Mouse (Mus musculus) spleen, postnatal 14 days (tissue): ENCODE results near the gene Tmem9b.

Experiments
- DNase-seq, 2 experiments: peaks; one replicate each; pipeline ENCODE4 v3.0.0; 2021 to 2022; ENCODE audit warnings: low spot score in 2 of 2

The Tmem9b gene

DNA sequence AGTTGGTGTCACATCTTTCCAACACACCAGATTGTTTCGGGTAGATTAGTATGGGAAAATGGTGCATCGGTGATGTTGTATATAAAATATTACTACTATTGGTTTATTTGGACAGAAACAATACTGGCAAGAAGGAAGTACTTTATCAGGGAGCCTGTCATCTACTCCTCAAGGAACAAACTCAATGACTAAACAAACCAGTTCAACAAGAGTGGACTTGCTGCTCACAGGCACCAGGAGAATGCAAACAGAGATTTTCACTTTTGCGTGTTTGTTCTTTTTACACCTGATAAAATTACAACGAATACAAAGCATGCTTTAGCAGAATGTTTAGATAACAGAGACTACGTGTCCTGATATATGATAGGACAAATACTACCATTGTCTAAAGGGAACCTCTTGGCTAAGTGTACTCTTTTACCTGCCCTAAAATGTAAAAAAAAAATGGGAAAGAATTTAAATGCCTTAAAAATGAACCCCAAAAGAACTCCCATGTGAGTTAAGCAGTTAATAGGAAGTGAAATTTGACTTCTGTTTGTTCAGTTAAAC lies 12.8 kb downstream of the Tmem9b start:
- DNase-seq: no peak

DNA sequence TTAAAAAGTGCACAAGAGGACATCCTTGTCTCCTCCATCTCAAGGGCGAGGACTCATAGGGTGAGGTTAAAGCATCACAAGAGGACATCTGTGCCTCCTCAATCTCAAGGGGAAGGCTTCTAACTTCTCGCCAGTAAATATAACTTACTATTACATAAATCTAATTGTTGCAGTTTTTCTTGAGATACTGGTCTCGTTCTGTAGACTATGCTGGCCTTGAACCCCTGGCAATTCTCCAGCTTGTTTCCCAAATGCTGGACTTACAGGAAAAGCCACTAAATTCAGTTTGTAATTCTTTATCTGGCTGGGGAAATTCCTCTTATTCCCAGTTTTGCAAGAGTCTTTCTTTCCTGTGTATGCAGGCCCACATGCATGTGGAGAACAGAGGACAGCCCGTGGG lies 17.9 kb downstream of the Tmem9b start:
- DNase-seq: no peak

DNA sequence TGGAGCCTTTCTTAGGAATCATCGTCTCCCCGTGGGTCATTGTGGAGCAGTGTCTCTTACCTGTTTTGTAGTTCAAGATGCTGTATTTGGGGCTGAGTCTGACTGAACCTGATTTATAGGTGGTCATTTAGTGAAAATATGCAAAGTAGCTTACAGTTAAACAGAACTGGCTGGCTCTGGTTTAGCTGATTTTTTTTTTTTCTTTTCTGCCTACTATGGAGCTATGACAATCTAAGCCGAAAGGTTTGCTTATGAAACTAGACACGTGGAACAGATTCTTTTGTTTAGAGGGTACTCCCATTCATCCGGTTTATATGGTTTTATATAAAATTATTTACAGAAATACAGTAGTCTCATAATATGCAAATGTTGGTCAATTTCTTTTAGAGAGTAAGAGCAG lies 21.0 kb downstream of the Tmem9b start, which contains the start of gene Ascl3:
TSS of gene Ascl3 (minus strand) at position 101 of the 400 bp plus-strand sequence.
- no peak for DNase-seq

DNA sequence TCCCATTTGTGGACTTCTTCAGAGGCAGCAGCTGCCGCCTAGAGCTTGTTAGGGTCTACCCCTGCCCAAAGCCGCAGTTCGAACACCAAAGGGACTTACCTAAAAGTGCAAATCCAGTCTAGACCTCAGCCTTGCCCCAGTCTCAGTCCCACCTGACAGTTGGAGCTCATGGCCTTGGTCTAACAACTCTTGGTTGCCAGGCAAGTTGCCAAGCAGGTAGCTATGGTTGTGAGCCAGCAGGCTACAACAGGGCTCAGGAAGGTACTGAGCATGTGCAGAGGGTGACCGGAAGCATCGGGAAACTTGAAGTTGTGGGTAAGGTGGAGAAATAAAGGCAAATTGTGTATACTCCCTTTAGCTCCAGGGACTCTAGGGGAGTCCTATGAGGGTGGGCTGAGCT lies 29.0 kb downstream of the Tmem9b start, which contains the start of gene BC051019:
TSS of gene BC051019 (minus strand) at position 154 of the 400 bp plus-strand sequence.
- no peak for DNase-seq

DNA sequence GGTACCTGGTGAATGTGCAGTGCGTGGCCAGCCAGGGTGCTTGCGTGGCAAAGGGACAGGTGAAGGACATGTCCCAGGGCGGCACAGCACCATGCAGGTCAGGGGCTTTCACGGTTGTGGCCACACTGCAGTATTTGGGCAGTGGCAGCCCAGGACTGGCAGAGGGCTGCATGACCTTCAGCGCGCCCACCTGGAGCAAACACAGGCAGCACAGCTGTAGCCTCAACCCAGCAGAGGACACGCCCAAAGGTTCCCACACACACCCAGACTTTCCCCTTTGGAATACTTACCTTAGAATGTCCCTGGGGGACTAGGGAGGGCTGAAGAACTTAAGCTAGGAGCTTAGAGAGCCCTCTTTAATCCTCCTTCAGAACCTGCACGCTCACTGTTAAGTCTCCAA lies 29.6 kb downstream of the Tmem9b start:
- DNase-seq: no peak

DNA sequence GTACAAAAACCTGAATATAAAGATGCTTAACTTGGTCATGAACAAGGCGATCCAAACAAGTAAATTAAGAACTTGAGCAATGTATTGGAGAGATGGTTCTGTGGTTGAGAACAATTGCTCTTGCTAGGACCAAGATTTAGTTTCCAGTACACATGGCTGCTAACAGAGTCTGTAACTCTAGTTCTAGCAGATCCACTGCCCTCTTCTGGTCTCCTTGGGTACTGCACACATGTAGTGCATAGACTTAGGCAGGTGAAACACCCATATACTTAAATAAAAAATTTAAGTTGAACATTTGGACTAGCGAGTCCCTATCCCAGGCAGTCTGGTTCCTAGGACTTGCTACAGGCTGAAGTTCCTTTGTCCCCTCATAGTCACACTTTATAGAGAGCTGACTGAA lies 30.1 kb downstream of the Tmem9b start:
- DNase-seq: no peak

DNA sequence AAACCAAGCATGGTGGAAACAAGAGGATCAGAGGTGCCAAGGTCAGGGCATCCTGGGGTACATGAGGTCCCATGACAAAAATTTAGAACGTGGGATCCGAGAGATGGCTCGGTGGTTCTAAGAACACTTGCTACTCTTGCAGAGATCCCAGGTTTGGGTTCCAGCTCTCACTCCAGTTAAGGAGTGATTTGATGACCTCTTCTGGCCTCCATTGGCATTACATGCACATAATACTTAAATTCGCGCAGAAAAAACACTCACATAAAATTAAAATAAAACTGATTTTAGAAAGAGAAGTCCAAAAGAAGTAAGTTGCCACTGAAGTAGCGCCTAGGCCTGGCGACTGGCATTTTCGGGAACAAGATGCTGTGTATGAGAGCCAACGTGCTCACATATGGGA lies 33.4 kb downstream of the Tmem9b start:
- no peak for DNase-seq

DNA sequence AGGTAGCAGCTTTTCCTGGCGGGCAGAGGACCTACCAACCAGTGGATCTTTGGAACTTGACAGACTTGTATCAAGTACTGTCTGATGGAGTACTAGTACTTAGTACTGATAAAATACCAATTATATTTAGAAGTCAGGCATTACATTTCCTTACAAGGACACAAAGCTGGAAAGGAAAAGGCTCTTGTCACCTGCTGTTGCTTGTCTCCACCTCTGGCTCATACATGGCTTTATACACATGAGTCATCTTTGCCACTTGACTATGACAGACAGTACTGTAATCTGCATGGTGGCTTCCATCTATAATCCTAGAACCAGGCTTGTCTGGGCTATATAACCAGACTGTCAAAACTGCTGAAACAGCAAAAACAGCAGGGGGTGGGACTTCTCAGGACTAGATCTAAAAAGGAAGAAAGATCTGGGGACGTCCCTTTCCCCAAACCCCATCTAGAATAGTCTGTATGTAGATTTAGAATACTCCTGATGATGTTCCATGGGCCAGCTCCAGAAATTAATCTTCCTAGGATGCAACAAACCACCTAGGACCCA lies 39.2 kb downstream of the Tmem9b start:
- DNase-seq: no peak

DNA sequence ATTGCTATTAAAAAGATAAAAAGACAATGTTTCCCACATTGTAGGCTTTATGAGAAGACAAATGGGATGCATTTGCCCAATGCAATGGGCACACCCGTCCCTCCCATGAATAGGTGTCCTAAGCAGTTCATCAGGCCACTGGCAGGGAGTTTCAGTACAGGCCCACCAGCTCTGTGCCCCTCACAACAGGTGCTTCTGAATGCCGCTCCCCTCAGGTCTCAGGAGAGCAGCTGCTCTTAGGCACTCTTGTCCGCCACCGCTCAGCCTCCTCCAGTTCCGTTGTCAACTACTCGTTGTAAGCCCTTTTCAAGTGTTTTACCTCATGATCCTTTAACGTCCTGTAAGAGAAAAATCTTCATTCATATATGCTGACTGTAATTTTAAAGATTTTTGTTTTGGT lies 40.5 kb downstream of the Tmem9b start:
- no peak for DNase-seq

DNA sequence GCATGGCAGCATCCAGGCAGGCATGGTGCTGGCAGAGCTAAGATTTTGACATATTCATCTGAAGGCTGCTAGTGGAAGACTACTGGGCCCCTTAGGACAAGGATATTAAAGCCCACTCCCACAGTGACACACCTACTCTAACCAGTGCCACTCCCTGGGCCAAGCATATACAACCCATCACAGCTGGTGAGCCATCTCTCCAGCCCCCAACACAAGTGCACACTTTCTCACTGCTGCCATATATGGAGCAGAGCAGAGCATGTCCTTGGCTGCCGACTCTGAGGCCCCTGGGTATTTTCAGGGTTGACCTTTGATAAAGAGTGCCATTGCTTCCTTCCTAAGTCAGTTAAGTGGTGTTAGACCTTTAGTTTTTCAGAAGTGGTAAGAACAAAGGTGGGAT lies 42.6 kb downstream of the Tmem9b start:
- DNase-seq: no peak

DNA sequence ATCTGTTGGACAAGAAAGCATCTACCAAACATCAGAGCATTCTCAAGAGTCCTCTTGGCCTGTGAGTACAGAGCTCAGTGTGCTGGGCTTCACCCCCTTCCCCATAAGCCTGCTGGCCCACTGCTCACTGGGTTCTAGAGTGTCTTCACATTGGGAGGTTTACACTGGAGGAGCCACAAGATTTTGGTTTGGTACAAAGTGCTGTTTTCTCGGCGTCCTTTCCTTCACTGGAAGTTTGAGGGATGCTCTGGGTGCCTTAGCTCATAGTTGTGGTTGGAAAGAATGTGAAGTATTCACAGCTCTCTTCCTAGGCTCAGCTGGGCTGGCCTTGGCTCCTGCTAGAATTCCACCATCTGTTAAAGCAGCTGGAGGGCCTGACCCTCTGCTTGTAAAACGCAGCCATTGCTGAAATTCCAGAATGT lies 43.7 kb downstream of the Tmem9b start:
- no peak for DNase-seq

DNA sequence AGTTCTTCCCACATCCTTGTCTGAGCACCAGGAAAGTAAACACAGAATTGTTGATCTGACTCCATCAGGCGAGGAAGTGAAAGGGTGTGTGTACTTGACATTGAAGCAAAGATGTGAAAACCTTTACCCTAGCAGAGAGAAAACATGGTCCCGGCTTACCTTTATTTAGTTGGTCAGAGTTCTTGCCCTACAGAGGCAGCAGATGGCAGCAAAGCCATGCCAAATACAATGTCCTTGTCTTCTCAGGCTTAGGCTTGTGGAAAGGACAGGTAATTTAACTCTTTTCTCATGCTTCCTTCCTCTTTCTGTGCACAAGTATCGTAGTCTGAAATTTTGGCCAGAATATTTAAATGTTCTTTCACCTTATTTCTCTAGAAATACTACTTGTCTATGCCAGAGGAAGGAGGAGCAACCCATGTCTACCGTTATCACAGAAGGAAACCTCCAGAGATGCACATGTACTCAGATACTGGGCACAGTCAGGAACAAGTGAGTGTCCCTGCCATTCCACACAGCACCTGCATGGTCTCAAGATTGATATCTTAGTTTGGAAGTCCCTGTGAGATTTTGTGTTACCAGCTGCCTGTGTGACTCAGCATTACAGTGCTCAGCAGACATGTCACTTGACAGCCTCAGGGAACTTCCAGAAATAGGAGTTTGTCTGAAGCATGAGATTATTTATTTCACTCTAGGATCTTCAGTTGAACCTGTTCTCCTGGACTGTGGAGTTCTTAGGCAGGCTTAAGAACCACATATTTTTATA lies 45.5 kb downstream of the Tmem9b start:
- peak in 1 of 2 experiments; percentile 35 for DNase-seq

DNA sequence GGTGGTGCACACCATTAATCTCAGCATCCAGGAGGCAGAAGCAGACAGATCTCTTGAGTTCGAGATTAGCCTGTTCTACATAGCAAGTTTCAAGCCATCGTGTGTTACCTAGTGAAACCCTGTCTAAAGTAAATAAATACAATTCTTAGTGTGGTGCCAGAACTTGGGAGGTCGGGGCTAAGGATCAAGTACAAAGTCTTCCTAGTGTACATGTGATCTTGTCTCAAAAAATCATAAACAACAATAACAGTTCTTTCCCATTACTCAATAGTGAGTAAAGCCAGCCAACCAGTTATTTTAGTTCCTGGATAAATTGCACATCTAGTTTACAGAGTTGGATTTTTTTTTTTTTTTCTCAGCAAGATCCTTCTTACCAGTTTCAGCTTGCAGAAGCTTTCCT lies 48.2 kb downstream of the Tmem9b start:
- no peak for DNase-seq

DNA sequence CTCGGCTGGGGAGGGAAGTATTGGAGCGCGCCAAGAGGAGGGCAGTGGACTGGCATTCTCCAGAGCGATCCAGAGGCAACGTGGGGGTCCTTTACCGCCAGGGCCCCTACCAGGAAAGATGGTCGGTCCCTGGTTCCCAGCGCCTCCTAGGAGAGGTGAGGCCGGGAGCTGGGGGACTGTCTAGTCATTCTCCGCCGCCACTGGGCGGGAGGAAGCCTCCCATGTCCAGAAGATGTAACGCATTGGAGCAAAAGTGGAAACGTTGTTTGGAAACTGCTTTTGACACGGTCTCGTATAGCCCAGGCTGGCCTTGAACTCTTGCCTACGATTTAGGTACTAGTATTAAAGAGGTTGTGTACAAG lies 48.7 kb downstream of the Tmem9b start:
- no peak for DNase-seq

DNA sequence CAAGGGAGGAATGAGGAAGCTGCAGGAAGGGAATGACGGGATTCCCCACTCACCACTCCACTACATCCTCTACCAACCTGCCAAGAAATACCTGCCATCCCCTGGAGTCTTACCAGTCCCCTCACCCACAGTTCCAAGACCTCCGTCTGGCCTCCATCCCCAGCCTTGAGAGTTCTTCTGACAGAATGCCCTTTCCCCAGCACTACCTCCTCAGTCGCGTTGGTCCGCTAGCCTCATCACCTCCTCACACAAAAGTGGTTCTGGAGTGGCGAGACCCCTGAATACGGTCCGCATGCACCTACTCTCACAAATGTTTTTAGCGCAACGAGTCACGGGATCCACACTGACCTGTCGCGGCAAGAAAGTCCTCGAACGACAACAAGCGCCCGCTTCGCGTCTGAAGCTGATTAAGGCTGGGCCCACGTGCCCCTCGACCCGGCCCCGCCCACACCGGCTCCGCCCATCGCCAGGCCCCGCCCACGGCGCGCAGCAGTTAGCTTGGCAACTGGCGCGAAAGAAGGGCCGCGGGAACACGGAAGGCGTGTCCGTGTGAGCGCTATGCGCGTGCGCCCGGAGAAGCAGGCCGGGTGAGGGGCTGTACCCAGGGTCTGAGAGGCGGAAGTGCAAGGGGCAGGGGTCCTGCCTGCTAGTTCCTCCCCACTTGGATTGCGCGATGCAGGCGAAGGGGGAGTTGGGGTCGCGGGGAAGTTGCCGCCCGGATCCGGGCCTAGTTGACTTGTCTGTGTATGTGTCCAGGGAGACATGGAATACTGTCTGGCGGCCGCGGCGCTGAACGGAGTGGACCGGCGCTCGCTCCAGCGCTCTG lies 49.3 kb downstream of the Tmem9b start, which contains the start of the genes St5 and Akip1:
TSS of gene St5 (minus strand) at position 416 of the 826 bp plus-strand sequence.
TSS of gene Akip1 (plus strand) at position 501 of the 826 bp plus-strand sequence.
- DNase-seq: peak; percentile 96 to 98

DNA sequence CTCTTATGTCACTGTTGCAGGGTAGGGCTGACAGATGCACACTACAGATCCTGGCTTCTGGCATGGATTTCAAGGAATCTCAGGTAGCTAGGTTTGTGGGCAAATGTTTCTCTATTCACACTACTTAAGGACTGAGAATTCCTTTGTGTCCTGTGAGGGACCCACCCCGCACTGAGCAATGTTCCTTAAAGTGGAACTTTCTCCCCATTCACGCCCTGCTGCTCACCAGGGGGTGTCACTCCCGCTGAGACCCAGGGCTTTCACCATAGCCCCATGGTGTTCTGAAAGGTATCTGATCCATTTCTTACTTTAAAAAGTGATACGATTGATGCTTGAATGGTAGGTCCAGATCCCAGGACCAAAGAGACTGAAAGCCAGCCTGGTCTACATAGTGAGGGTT lies 50.0 kb downstream of the Tmem9b start:
- DNase-seq: no peak

DNA sequence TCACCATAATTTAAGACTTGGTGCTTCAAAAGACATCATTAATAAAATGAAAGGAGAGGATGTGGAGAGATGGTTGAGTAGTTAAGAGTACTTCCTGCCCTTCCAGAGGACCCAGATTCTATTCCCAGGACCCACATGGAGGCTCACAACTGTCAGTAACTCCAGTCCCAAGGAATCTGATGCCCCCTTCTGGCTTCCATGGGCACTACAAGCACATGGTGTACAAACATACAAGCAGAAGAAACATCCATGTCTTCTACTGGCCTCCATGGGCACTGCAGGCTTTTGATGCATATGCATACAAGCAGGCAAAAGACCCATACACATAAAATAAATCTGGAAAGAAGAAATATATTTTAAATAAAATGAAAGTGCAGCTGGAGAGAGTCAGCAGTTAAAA lies 52.5 kb downstream of the Tmem9b start:
- no peak for DNase-seq

DNA sequence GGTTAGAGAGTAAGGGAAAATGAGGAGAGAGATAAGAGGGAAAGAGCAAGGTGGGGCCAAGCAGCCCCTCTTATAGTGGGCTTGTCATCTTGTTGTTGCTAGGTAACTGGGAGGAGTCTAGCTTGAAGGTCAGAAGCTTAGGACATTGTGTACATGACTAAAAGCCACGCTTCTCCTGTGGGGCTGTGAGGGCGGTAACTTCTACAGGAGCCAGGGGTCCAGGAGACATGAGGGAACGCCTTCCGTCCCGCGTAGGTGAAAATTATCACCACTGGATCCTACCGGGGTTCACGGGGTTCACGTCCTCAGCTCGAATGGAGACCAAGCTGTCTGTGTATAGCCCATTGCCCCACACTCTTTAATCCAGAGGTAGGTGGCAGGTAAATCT lies 57.3 kb downstream of the Tmem9b start:
- no peak for DNase-seq

DNA sequence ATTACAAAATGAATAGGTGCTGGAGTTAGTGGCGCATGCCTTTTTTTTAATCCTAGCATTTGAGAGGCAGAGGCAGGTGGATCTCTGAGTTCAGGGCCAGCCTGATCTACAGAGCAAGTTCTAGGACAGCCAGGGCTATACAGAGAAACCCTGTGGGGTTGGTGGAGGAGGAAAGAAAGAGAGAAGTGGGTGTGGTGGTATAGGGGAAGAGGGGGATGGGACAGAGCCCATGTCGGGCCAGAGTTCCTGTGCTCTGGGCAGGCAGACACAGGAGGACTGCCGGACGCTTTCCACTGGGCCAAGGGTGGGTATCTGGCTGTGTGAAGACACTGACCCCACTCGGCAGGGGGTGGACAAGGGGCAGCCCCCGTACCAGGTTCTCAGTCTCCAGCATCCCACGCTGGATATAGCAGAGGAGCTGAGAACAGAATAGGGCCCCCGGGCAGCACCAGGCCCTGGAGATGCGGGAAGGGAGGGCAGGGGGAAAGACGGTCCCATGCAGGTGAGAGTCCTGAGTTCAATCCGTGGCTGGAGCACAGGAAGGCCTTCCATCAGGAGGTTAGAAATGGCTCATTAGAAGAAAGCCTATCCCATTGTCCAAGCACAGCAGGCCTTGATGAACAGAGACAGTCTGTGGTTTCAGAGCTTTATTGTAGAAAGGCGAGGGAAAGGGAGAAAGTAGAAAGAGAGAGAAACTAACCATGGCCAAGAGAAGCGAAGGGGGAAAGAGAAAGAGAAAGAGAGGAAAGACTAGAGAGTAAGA lies 57.9 kb downstream of the Tmem9b start:
- DNase-seq: no peak

DNA sequence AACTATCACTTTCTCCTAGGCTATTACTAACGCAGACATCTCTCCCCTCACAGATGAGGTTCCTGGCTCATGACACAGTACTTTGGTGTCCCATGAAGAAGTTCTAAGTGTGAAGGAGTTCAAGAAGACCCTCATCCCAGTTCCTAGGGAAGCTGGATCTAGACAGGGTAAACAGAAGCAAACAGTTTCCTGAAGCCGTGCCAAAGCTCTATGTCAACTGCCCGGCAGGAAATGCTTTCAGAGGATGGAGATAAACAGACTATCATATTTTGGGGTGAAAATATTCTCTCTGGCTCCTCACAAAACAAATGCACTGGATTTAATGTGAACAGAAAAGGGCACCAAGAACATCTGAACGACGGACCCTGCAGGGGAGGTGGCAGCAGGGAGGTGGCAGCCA lies 61.7 kb downstream of the Tmem9b start:
- no peak for DNase-seq

DNA sequence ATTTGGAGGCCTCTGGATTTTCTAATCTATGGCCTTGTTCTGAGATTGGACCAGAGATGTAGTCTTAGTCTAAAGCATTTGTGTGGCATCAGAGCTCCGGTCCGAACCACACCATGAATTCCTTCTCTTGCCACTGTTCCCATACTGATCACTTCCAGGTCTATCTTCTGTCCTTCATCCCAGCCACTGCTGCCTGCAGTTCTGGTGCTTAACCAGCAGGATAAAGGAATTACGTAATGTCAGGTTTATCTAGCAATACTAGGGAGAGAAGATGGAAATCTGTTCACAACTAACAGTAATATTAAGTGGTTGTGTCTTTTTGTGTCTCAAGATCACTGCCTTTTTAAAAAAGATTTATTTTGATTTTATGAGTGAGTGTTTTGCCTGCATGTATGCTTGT lies 62.6 kb downstream of the Tmem9b start:
- no peak for DNase-seq
